Mouse (Mus musculus) gonadal fat pad, adult 2 months (tissue): ENCODE measurements at regions not wholly inside any gene's neighbourhood (a gene's known extent, or its start where the extent isn't known, plus 50 kb on each side); places are given as distances from the start of the nearest gene placed in this dataset.
"Not testable (repeated sequence)": the region's sequence is repeated elsewhere in the genome, so short reads cannot be mapped to it uniquely, and the experiment has no call there.

Experiments
- DNase-seq: peaks from one replicate; pipeline ENCODE4 v3.0.0-alpha.2; 2012; ENCODE audit warnings: low read depth

- no peak for DNase-seq
Measured at GRCm38 (mm10) chr17:16926200-16926599, 137.7 kb upstream of the Zfp960 start.

GRCm38 (mm10) chr17:16951092-16952016, 112.6 kb upstream of the Zfp960 start:
- peak; percentile 74 for DNase-seq

- DNase-seq, result not testable (repeated sequence)
Measured at GRCm38 (mm10) chr17:16952146-16952545, 111.8 kb upstream of the Zfp960 start.

GRCm38 (mm10) chr17:16997241-16997640, 66.7 kb upstream of the Zfp960 start:
- not testable (repeated sequence) for DNase-seq

GRCm38 (mm10) chr17:17004632-17005265, 59.2 kb upstream of the Zfp960 start:
- peak; percentile 77 for DNase-seq

GRCm38 (mm10) chr17:17005267-17005666, 58.6 kb upstream of the Zfp960 start:
- DNase-seq, result not testable (repeated sequence)
